Mouse (Mus musculus): ENCODE data around the gene Sorbs2.

- TF ChIP-seq CTCF (IDR thresholded peaks at IDR 0.05; ENCODE audit: low read depth) = no peak
- TF ChIP-seq EP300 (IDR thresholded peaks at IDR 0.05; ENCODE audit: low read depth) = no peak
Measured at GRCm38 (mm10) chr8:45649966-45650365, 142.4 kb downstream of the Sorbs2 start.
